9 mouse cellular contexts compared by ENCODE assay signal in genomic region chr7:16395944-16396343, GRCm38 (mm10). TPM values are rescaled to one million over a fixed set of nuclear protein-coding genes. Genes with fewer than 3 reads are reported as not detected.
A peak's percentile ranks its signal among the peaks of the same experiment; 100 is the strongest.
DNase-seq lines count a peak whose midpoint lies in the region; ATAC-seq and TF ChIP-seq lines count a peak whose summit lies in the region.
"Had no signal": no experiment of that assay in that cellular context is flagged by ENCODE, and none has a peak within 500 bp of the region (broad histone marks: within the 10 kb centered on the region; RNA-seq: fewer than 3 reads in every experiment).

No protein-coding gene starts in this region.

- no peak overlapping the region for H3K4me2 ChIP-seq in liver, embryonic 11.5 days
- no peak overlapping the region for H3K4me2 ChIP-seq in embryonic facial prominence, embryonic 15.5 days (replicated peaks)
- H3K4me2 ChIP-seq: heart, embryonic 15.5 days had no signal

- 0% methylated on average over 2 of the region's 2 CpGs for WGBS in liver, adult 2 months
- 0% methylated on average over 2 of the region's 2 CpGs for WGBS in liver, embryonic 11.5 days
- 0% methylated on average over 2 of the region's 2 CpGs for WGBS in embryonic facial prominence, embryonic 15.5 days

- no peaks in the 10 kb centered on the region for H3K9me3 ChIP-seq in liver, embryonic 11.5 days (ENCODE audit: control insufficient read depth, low read length)
- H3K9me3 ChIP-seq in embryonic facial prominence, embryonic 15.5 days (replicated peaks): no peaks in the 10 kb centered on the region
- H3K9me3 ChIP-seq: heart, embryonic 15.5 days had no signal

- peak; percentile 88 for TF ChIP-seq CTCF in gastrocnemius, adult 2 months (IDR thresholded peaks at IDR 0.05)
- TF ChIP-seq CTCF in liver, adult 2 months (IDR thresholded peaks at IDR 0.05; ENCODE audit: low read depth, low read length): peak; percentile 44

- no peak for DNase-seq in gastrocnemius, adult 2 months
- DNase-seq in gastrocnemius, adult 8-10 months (ENCODE audit: low spot score in 2 of 2): no peak
- no peak for DNase-seq in liver, adult 2 months (ENCODE audit: extremely low read depth, low read depth, low spot score)
- DNase-seq in liver, embryonic 11.5 days (ENCODE audit: low spot score): no peak
- peak; percentile 30 for DNase-seq in MEL-GATA-1-ER (ENCODE audit: extremely low read depth, low read depth)
- peak; percentile 40 for DNase-seq in telencephalon, adult 2 months (ENCODE audit: low read depth, low spot score)
- no peak for DNase-seq in urinary bladder, adult 18-20 months (ENCODE audit: low spot score in 2 of 2)

- H3K79me2 ChIP-seq in liver, adult 2 months (ENCODE audit: control insufficient read depth, insufficient read depth, low read length): no peaks in the 10 kb centered on the region; the same call in 1 of the 2 replicates

- ATAC-seq in liver, embryonic 11.5 days (replicated peaks; ENCODE audit: low FRiP score): no peak
- ATAC-seq in embryonic facial prominence, embryonic 15.5 days (ENCODE audit: insufficient number of reproducible peaks, low FRiP score, low TSS enrichment, low read depth): no peak

- no peak overlapping the region for H3K4me3 ChIP-seq in gastrocnemius, adult 2 months
- H3K4me3 ChIP-seq in liver, adult 2 months (ENCODE audit: insufficient read depth, low read depth, low read length): no peak overlapping the region
- H3K4me3 ChIP-seq in liver, embryonic 11.5 days (ENCODE audit: low read depth, low read length): no peak overlapping the region
- no peak overlapping the region for H3K4me3 ChIP-seq in embryonic facial prominence, embryonic 15.5 days (replicated peaks)
- H3K4me3 ChIP-seq: heart, embryonic 15.5 days had no signal

- intact Hi-C loops in gastrocnemius, adult 2 months (cut with DNase I): loop anchor here (1.0 to 5.0 kb wide), 3 partner anchors 30 to 221 kb away; no protein-coding TSS in a partner anchor

- no peaks in the 10 kb centered on the region for H3K36me3 ChIP-seq in liver, adult 2 months (ENCODE audit: control insufficient read depth, insufficient read depth, low read length)
- H3K36me3 ChIP-seq in liver, embryonic 11.5 days (ENCODE audit: control insufficient read depth, insufficient read depth, low read length): no peaks in the 10 kb centered on the region
- no peaks in the 10 kb centered on the region for H3K36me3 ChIP-seq in embryonic facial prominence, embryonic 15.5 days
- H3K36me3 ChIP-seq: heart, embryonic 15.5 days had no signal

- H3K27me3 ChIP-seq in liver, adult 2 months (ENCODE audit: control insufficient read depth, insufficient read depth, low read length): no peaks in the 10 kb centered on the region
- no peaks in the 10 kb centered on the region for H3K27me3 ChIP-seq in liver, embryonic 11.5 days (replicated peaks; ENCODE audit: control insufficient read depth, insufficient read depth, low read length)
- no peaks in the 10 kb centered on the region for H3K27me3 ChIP-seq in embryonic facial prominence, embryonic 15.5 days
- H3K27me3 ChIP-seq: heart, embryonic 15.5 days had no signal

- H3K27ac ChIP-seq in gastrocnemius, adult 2 months: no peak overlapping the region
- no peak overlapping the region for H3K27ac ChIP-seq in liver, adult 2 months (replicated peaks; ENCODE audit: insufficient read depth, low read depth, low read length)
- no peak overlapping the region for H3K27ac ChIP-seq in liver, embryonic 11.5 days (ENCODE audit: low read depth, low read length)
- peak overlapping the region; percentile 72 for H3K27ac ChIP-seq in embryonic facial prominence, embryonic 15.5 days (replicated peaks)
- H3K27ac ChIP-seq: heart, embryonic 15.5 days had no signal

- TF ChIP-seq POLR2A in liver, adult 2 months (IDR thresholded peaks at IDR 0.05; ENCODE audit: extremely low read depth, insufficient read depth, low read length): no peak

- H3K9ac ChIP-seq in liver, adult 2 months (ENCODE audit: low read depth, low read length): no peak overlapping the region
- no peak overlapping the region for H3K9ac ChIP-seq in liver, embryonic 11.5 days (ENCODE audit: low read depth, low read length)
- H3K9ac ChIP-seq in embryonic facial prominence, embryonic 15.5 days: no peak overlapping the region
- H3K9ac ChIP-seq: heart, embryonic 15.5 days had no signal

- H3K4me1 ChIP-seq in liver, adult 2 months (ENCODE audit: control insufficient read depth, insufficient read depth, low read length): peaks cover 13% of the 10 kb centered on the region
- peaks cover 5% of the 10 kb centered on the region; the same call in 1 of the 2 replicates for H3K4me1 ChIP-seq in liver, embryonic 11.5 days (replicated peaks; ENCODE audit: control insufficient read depth, insufficient read depth, low read length)
- H3K4me1 ChIP-seq in embryonic facial prominence, embryonic 15.5 days: peaks cover 10% of the 10 kb centered on the region

RNA-seq across cellular contexts. Expression of gene Zc3h4, which starts 4.8 kb away (rescaled TPM):
- 10 to 100 TPM; 29.9 to 32.0 TPM for total RNA-seq in gastrocnemius, adult 2 months (2021)
- 10 to 100 TPM; 23.1 to 28.9 (median 26.7) TPM for total RNA-seq in gastrocnemius, adult 8-10 months (2022)
- 5.2 and 7.5 TPM in 2 replicates for total RNA-seq in liver, adult 2 months (2014; rRNA removed)
- 11.1 and 14.3 TPM in 2 replicates for polyA plus RNA-seq in liver, adult 2 months (2012; rRNA removed)
- polyA plus RNA-seq in liver, embryonic 11.5 days (2014; fragmentation: Nextera tagmentation; extraction: Ambion mirVana): 14.1 and 18.6 TPM in 2 replicates
- 16.9 and 17.0 TPM in 2 replicates for polyA plus RNA-seq in embryonic facial prominence, embryonic 15.5 days (2015; fragmentation: Nextera tagmentation; extraction: Ambion mirVana)

RNA-seq across cellular contexts. Expression of gene Sae1, which starts 8.3 kb away (rescaled TPM):
- 10 to 100 TPM; 21.6 to 34.8 TPM for total RNA-seq in gastrocnemius, adult 2 months (2021)
- 10 to 100 TPM; 25.0 to 30.6 (median 26.9) TPM for total RNA-seq in gastrocnemius, adult 8-10 months (2022)
- 15.8 and 16.1 TPM in 2 replicates for total RNA-seq in liver, adult 2 months (2014; rRNA removed)
- polyA plus RNA-seq in liver, adult 2 months (2012; rRNA removed): 11.5 and 25.8 TPM in 2 replicates
- polyA plus RNA-seq in liver, embryonic 11.5 days (2014; fragmentation: Nextera tagmentation; extraction: Ambion mirVana): 267 and 287 TPM in 2 replicates
- polyA plus RNA-seq in embryonic facial prominence, embryonic 15.5 days (2015; fragmentation: Nextera tagmentation; extraction: Ambion mirVana): 291 and 292 TPM in 2 replicates

RNA-seq across cellular contexts. Expression of gene Tmem160, which starts 56.6 kb away (rescaled TPM):
- 10 to 100 TPM; 49.2 to 50.0 TPM for total RNA-seq in gastrocnemius, adult 2 months (2021)
- total RNA-seq in gastrocnemius, adult 8-10 months (2022): 10 to 100 TPM; 54.7 to 73.2 (median 60.1) TPM
- total RNA-seq in liver, adult 2 months (2014; rRNA removed): 31.7 and 32.0 TPM in 2 replicates
- polyA plus RNA-seq in liver, adult 2 months (2012; rRNA removed): 114 and 128 TPM in 2 replicates
- 54.4 and 54.5 TPM in 2 replicates for polyA plus RNA-seq in liver, embryonic 11.5 days (2014; fragmentation: Nextera tagmentation; extraction: Ambion mirVana)
- polyA plus RNA-seq in embryonic facial prominence, embryonic 15.5 days (2015; fragmentation: Nextera tagmentation; extraction: Ambion mirVana): 48.6 and 49.6 TPM in 2 replicates

Comparison
In these comparisons a context has a peak if more than half of its experiments do, and no peak if none do; other contexts are left out.
1. DNase-seq: peak in MEL-GATA-1-ER (single experiment) and telencephalon, adult 2 months (single experiment); none in gastrocnemius, adult 2 months (single experiment), gastrocnemius, adult 8-10 months (0 of 2), liver, adult 2 months (single experiment), liver, embryonic 11.5 days (single experiment) and urinary bladder, adult 18-20 months (0 of 2).